Mouse (Mus musculus) intestine, embryonic 15.5 days (tissue): ENCODE results near the gene Espn. TPM values are rescaled to one million over a fixed set of nuclear protein-coding genes. Genes with fewer than 3 reads are reported as not detected.
A peak's percentile ranks its signal among the peaks of the same experiment; 100 is the strongest.

Experiments
- ATAC-seq: fragments of 200-750 bp; cut with Nextera tagmentation; 2 replicates; pipeline ENCODE4 v1.8.0; 2017; ENCODE audit warnings: moderate TSS enrichment, moderate library complexity
- H3K27ac ChIP-seq: fragments of 300-500 bp; sonication (generic); 2 replicates; pipeline ENCODE4 v1.5.1; 2015; ENCODE audit warnings: mild to moderate bottlenecking, inconsistent platforms
- H3K27me3 ChIP-seq: fragments of 300-500 bp; sonication (generic); replicated peaks from 2 replicates; pipeline ENCODE4 v1.6.1; 2015; ENCODE audit warnings: inconsistent platforms
- H3K36me3 ChIP-seq: fragments of 300-500 bp; sonication (generic); 2 replicates; pipeline ENCODE4 v1.6.1; 2015; ENCODE audit warnings: inconsistent platforms
- H3K4me1 ChIP-seq: fragments of 300-500 bp; sonication (generic); replicated peaks from 2 replicates; pipeline ENCODE4 v1.6.1; 2015; ENCODE audit warnings: inconsistent platforms
- H3K4me2 ChIP-seq: fragments of 300-500 bp; sonication (generic); replicated peaks from 2 replicates; pipeline ENCODE4 v1.6.1; 2015; ENCODE audit warnings: mild to moderate bottlenecking, inconsistent platforms
- H3K4me3 ChIP-seq: fragments of 300-500 bp; sonication (generic); replicated peaks from 2 replicates; pipeline ENCODE4 v1.5.1; 2015; ENCODE audit warnings: inconsistent platforms
- H3K9ac ChIP-seq: fragments of 300-500 bp; sonication (generic); 2 replicates; pipeline ENCODE4 v1.6.1; 2015; ENCODE audit warnings: inconsistent platforms
- H3K9me3 ChIP-seq: fragments of 300-500 bp; sonication (generic); 2 replicates; pipeline ENCODE4 v1.6.1; 2016; ENCODE audit warnings: inconsistent platforms
- WGBS: fragments of 180-500 bp; shearing (Covaris S2); methylation state at CpG from one replicate; pipeline ENCODE4 v1.1.7; 2015; 5-methylcytosine and 5-hydroxymethylcytosine counted together
- polyA plus RNA-seq: library from polyadenylated mRNA; unstranded; fragments of >200 nt; fragmentation: Nextera tagmentation; extraction: Ambion mirVana; gene quantifications from 2 replicates; pipeline ENCODE4 v1.2.1, GENCODE M21; 2015

Espn gene
- polyA plus RNA-seq, 1 experiment from 2014 or later: 29.2 TPM

- Histone ChIP-seq H3K27ac (no peak overlapping the region), H3K9ac (no peak overlapping the region), H3K4me1 (peaks cover 29% of the 10 kb centered on the region), H3K4me3 (no peak overlapping the region), H3K36me3 (peaks cover 5% of the 10 kb centered on the region), H3K4me2 (no peak overlapping the region), H3K27me3 (peaks cover 16% of the 10 kb centered on the region), H3K9me3 (no peaks in the 10 kb centered on the region)
- no peak for ATAC-seq
- 72% methylated on average over 9 of the region's 9 CpGs for WGBS
Observed at GRCm38 (mm10) chr4:152112329-152112728, 39.8 kb downstream of the Espn start.

DNA sequence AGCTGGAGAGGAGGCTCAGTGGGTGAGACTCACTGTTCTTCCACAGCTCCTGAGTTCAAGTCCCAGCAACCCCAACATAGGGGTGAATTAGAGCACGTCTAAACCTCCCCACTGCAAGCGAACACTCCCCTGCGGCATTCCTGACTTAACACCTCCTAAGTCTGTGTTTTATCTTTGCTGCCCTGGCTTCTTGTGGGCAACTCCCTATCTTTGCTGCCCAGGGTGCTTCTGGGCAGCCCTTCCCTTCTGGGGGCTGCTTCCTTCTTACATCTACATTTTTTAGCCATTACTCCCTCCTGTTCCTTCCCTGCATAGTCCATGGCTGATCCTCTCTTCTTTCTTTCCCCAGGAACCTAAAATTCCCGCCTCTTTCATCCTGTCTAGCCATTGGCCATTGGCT, 41.5 kb downstream of the Espn start:
- no peak overlapping the region for H3K4me3 ChIP-seq
- H3K27ac ChIP-seq: no peak overlapping the region
- 85% methylated on average over 4 of the region's 4 CpGs for WGBS
- H3K9ac ChIP-seq: no peak overlapping the region
- peaks cover 8% of the 10 kb centered on the region for H3K36me3 ChIP-seq
- H3K4me1 ChIP-seq: peaks cover 19% of the 10 kb centered on the region
- H3K4me2 ChIP-seq: no peak overlapping the region
- H3K27me3 ChIP-seq: peaks cover 9% of the 10 kb centered on the region; the same call in 1 of the 2 replicates
- no peak for ATAC-seq
- H3K9me3 ChIP-seq: no peaks in the 10 kb centered on the region

GRCm38 (mm10) chr4:152109509-152109908, 42.7 kb downstream of the Espn start:
- Histone ChIP-seq H3K27ac (no peak overlapping the region), H3K9me3 (no peaks in the 10 kb centered on the region), H3K27me3 (no peaks in the 10 kb centered on the region), H3K4me2 (no peak overlapping the region), H3K4me3 (no peak overlapping the region), H3K4me1 (peaks cover 7% of the 10 kb centered on the region), H3K36me3 (peaks cover 8% of the 10 kb centered on the region), H3K9ac (no peak overlapping the region)
- ATAC-seq: no peak
- 57% methylated on average over 3 of the region's 3 CpGs for whole genome bisulfite sequencing

DNA sequence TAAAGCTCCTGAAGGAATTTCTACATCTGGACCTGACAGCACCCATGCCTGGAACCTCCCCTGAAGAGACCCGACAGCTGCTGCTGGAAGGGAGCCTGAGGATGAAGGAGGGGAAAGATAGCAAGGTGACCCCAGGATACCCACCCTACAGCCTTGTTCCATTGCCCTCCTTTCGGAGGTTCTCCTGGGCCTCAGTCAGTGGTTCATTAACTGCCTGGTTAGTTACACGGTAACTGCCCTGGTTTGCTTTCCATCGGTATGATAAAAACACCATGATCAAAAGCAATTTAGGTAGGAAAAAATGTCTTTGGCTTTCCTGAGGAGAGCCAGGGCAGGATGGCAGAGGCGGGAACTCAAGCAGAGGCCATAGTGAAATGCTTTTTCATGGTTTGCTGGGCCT, 43.5 kb downstream of the Espn start:
- 86% methylated on average over 5 of the region's 5 CpGs for WGBS
- no peak for ATAC-seq
- Histone ChIP-seq H3K36me3 (peaks cover 7% of the 10 kb centered on the region), H3K9me3 (no peaks in the 10 kb centered on the region), H3K27me3 (no peaks in the 10 kb centered on the region), H3K4me2 (0 out of 2 replicates have a peak overlapping the region, but pooled peaks have one; percentile 79), H3K9ac (no peak overlapping the region), H3K4me1 (peaks cover 6% of the 10 kb centered on the region), H3K27ac (no peak overlapping the region), H3K4me3 (no peak overlapping the region)

DNA sequence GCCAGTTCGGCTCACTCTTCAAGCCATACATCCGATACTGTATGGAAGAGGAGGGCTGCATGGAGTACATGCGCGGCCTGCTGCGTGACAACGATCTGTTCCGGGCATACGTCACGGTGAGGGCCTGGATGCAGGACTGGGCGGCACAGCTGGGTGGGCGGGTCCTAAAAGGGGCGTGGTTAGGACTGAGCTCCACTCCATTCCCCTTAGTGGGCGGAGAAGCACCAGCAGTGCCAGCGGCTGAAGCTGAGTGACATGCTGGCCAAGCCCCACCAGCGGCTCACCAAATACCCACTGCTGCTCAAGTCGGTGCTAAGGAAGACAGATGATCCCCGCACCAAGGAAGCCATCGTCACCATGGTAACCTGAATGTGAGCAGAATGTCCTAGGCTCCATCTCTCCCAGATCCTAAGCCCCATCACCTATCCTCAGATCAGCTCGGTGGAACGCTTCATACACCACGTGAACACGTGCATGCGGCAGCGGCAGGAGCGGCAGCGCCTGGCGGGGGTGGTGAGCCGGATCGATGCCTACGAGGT, 44.1 kb downstream of the Espn start:
- Histone ChIP-seq H3K27ac (peak overlapping the region; percentile 52), H3K27me3 (no peaks in the 10 kb centered on the region), H3K4me2 (peak overlapping the region; percentile 79), H3K4me1 (peaks cover 6% of the 10 kb centered on the region), H3K9me3 (no peaks in the 10 kb centered on the region), H3K9ac (peak overlapping the region; percentile 36), H3K36me3 (peaks cover 11% of the 10 kb centered on the region), H3K4me3 (peak overlapping the region; percentile 39)
- WGBS: 18% methylated on average over 30 of the region's 30 CpGs
- peak; percentile 95 for ATAC-seq

GRCm38 (mm10) chr4:152107493-152107892, 44.7 kb downstream of the Espn start:
- peak overlapping the region; percentile 52 for H3K27ac ChIP-seq
- no peaks in the 10 kb centered on the region for H3K9me3 ChIP-seq
- peaks cover 11% of the 10 kb centered on the region for H3K36me3 ChIP-seq
- peak overlapping the region; percentile 79 for H3K4me2 ChIP-seq
- peak; percentile 88 for ATAC-seq
- H3K4me1 ChIP-seq: peaks cover 6% of the 10 kb centered on the region
- H3K4me3 ChIP-seq: peak overlapping the region; percentile 39
- H3K9ac ChIP-seq: peak overlapping the region; percentile 36
- H3K27me3 ChIP-seq: no peaks in the 10 kb centered on the region
- 6% methylated on average over 24 of the region's 24 CpGs for WGBS

DNA sequence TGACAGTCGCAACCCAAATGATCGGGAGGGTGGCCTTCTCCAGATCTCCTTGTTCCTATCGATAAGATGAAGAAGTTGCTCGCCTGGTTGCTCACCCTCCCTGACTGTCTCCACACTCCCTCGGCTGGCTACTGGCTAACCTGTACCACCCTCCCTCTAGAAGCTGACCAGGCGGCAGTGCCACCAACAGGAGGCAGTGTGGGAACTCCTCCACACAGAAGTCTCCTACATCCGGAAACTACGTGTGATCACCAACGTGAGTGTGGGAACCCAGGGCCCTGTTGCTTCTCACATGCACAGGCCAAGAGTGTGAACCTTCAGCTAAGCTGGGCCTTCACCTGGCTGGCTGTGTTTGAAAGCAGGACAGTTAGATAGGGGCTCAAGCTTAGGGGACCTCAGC, 45.4 kb downstream of the Espn start:
- H3K9ac ChIP-seq: no peak overlapping the region
- H3K36me3 ChIP-seq: peaks cover 14% of the 10 kb centered on the region
- ATAC-seq: no peak
- no peaks in the 10 kb centered on the region for H3K27me3 ChIP-seq
- H3K4me1 ChIP-seq: peaks cover 6% of the 10 kb centered on the region
- no peak overlapping the region for H3K27ac ChIP-seq
- H3K9me3 ChIP-seq: no peaks in the 10 kb centered on the region
- H3K4me3 ChIP-seq: no peak overlapping the region
- peak overlapping the region; percentile 79 for H3K4me2 ChIP-seq
- 70% methylated on average over 9 of the region's 9 CpGs for WGBS

DNA sequence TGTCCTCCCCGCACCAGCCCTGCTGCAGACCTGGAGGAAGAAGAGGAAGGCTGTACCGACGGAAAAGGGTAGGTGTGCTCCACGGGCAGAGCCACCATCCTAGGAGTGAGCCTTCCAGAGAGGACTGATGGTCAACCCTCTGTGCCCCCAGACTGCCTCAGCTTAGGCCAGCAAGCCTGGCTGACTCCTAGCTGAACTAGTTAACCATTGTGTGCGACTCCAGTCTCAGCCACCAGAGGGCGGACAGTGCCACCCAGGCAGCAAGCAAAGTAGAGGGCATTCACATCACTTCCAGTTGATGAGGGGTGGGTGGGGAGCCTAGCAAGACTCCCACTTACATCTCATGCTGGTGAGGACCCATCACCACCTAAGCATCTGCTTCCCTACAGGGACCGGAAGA, 49.1 kb downstream of the Espn start:
- WGBS: 45% methylated on average over 7 of the region's 7 CpGs
- Histone ChIP-seq H3K4me3 (no peak overlapping the region), H3K9ac (no peak overlapping the region), H3K36me3 (peaks cover 14% of the 10 kb centered on the region), H3K4me2 (no peak overlapping the region), H3K9me3 (no peaks in the 10 kb centered on the region), H3K27me3 (no peaks in the 10 kb centered on the region), H3K27ac (no peak overlapping the region), H3K4me1 (peaks cover 6% of the 10 kb centered on the region)
- no peak for ATAC-seq

GRCm38 (mm10) chr4:152101921-152102320, 50.2 kb downstream of the Espn start:
- H3K27ac ChIP-seq: no peak overlapping the region
- no peak overlapping the region for H3K4me3 ChIP-seq
- peaks cover 14% of the 10 kb centered on the region for H3K36me3 ChIP-seq
- no peak overlapping the region for H3K9ac ChIP-seq
- 96% methylated on average over 16 of the region's 16 CpGs for WGBS
- no peaks in the 10 kb centered on the region for H3K27me3 ChIP-seq
- H3K4me1 ChIP-seq: peaks cover 3% of the 10 kb centered on the region; the same call in 1 of the 2 replicates
- no peaks in the 10 kb centered on the region for H3K9me3 ChIP-seq
- no peak overlapping the region for H3K4me2 ChIP-seq
- ATAC-seq: no peak

DNA sequence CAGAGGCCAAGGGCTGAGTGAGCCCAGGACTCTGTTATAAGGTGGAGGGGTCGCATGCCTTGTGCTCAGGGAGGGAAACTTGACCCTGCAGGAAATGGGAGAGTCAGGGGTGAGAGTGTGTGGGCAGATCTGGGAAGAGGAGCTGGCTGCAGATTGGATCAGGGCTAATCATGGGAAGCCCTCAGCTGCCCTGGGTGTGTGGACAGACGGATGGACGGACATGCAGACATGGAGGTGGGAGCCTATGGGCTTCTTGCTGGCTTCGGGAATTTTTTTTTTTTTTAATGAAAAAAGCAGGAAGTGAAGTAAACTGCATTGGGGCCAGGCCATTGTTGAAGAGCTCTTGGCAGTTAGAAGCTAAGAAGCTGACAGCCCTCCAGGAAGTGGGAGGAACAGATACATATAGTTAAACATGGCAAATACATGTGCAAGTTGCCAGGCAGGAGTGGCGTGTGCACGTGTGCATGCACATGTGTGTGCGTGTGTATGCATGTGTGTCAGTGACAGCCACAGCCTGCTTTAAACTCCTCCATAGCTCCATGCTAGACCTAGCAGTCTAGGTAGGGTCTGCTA, 51.0 kb downstream of the Espn start:
- Histone ChIP-seq H3K9ac (no peak overlapping the region), H3K4me3 (no peak overlapping the region), H3K4me2 (no peak overlapping the region), H3K9me3 (no peaks in the 10 kb centered on the region), H3K36me3 (peaks cover 12% of the 10 kb centered on the region), H3K27me3 (no peaks in the 10 kb centered on the region), H3K27ac (peak overlapping the region; percentile 23; the same call in 1 of the 2 replicates), H3K4me1 (peaks cover 4% of the 10 kb centered on the region; the same call in 1 of the 2 replicates)
- ATAC-seq: no peak
- WGBS: 66% methylated on average over 7 of the region's 7 CpGs

GRCm38 (mm10) chr4:152100541-152100940, 51.6 kb downstream of the Espn start:
- ATAC-seq: no peak
- Histone ChIP-seq H3K4me1 (peaks cover 5% of the 10 kb centered on the region; the same call in 1 of the 2 replicates), H3K4me2 (no peak overlapping the region)

GRCm38 (mm10) chr4:152097911-152098799, 54.0 kb downstream of the Espn start:
- Histone ChIP-seq H3K36me3 (peaks cover 3% of the 10 kb centered on the region; the same call in 1 of the 2 replicates), H3K4me3 (0 out of 2 replicates have a peak overlapping the region, but pooled peaks have one; percentile 4), H3K27ac (no peak overlapping the region), H3K4me2 (no peak overlapping the region; the same call in 1 of the 2 replicates), H3K9ac (no peak overlapping the region), H3K4me1 (peaks cover 7% of the 10 kb centered on the region), H3K27me3 (no peaks in the 10 kb centered on the region), H3K9me3 (no peaks in the 10 kb centered on the region)
- 38% methylated on average over 11 of the region's 11 CpGs for WGBS
- ATAC-seq: no peak

More at GRCm38 (mm10) chr4:152100541-152100940, 51.6 kb downstream of the Espn start:
- no peaks in the 10 kb centered on the region for H3K27me3 ChIP-seq
- no peaks in the 10 kb centered on the region for H3K9me3 ChIP-seq
- H3K4me3 ChIP-seq: no peak overlapping the region
- H3K36me3 ChIP-seq: peaks cover 10% of the 10 kb centered on the region
- no peak overlapping the region for H3K9ac ChIP-seq
- WGBS: 72% methylated on average over 11 of the region's 11 CpGs
- H3K27ac ChIP-seq: peak overlapping the region; percentile 23; the same call in 1 of the 2 replicates
